Mouse (Mus musculus) left cerebral cortex, postnatal 25 days (tissue): ENCODE measurements around the gene Irf2bp1. TPM values are rescaled to one million over a fixed set of nuclear protein-coding genes. Genes with fewer than 3 reads are reported as not detected.

Source experiments
- DNase-seq, 2 experiments: peaks; one replicate each; pipeline ENCODE4 v3.0.0; 2022; ENCODE audit warnings: low spot score in 2 of 2, mixed read lengths in 1 of 2
- intact Hi-C: fragments of 180-260 bp; cut with DNase I; formaldehyde crosslinking; loops from one replicate; pipeline ENCODE4 v1.15.1; 2025
- total RNA-seq, 2 experiments: library from RNA; stranded (reverse); gene quantifications; 2 replicates each; pipeline ENCODE4 v1.2.3; 2021

Gene Irf2bp1
- 10 to 100 TPM; 46.7 to 48.3 TPM for total RNA-seq

GRCm38 (mm10) chr7:19003902-19004630, at the start of gene Irf2bp1:
Gene Irf2bp1, plus strand, starts transcription at chr7:19004044.
- intact Hi-C loops, result no loop called here
- DNase-seq, result peak; percentile 94 to 96

GRCm38 (mm10) chr7:18957569-18958383, 46.1 kb upstream of the Irf2bp1 start:
- intact Hi-C loops, result loop anchor here (1.0 to 2.0 kb wide), 3 partner anchors 15 to 63 kb away; partner anchors contain the start of gene Nova2
- peak; percentile 65 for DNase-seq

- no peak for DNase-seq
- intact Hi-C loops, result loop anchor here (2.0 kb wide), 1 partner anchor 64 kb away; no protein-coding TSS in a partner anchor
Observed at GRCm38 (mm10) chr7:18958384-18958766, 45.5 kb upstream of the Irf2bp1 start.

- intact Hi-C loops, result loop anchor here (2.0 kb wide), 1 partner anchor 65 kb away; no protein-coding TSS in a partner anchor
- no peak for DNase-seq
Observed at GRCm38 (mm10) chr7:18959446-18959845, 44.4 kb upstream of the Irf2bp1 start.

- DNase-seq, result no peak
- intact Hi-C loops, result no loop called here
Observed at GRCm38 (mm10) chr7:18962171-18962792, 41.6 kb upstream of the Irf2bp1 start.

- intact Hi-C loops, result no loop called here
- DNase-seq, result no peak
Observed at GRCm38 (mm10) chr7:18962795-18963194, 41.0 kb upstream of the Irf2bp1 start.

- DNase-seq, result no peak
- intact Hi-C loops, result no loop called here
Observed at GRCm38 (mm10) chr7:18963294-18963843, 40.5 kb upstream of the Irf2bp1 start.

GRCm38 (mm10) chr7:18965312-18965711, 38.5 kb upstream of the Irf2bp1 start:
- DNase-seq, result no peak
- intact Hi-C loops, result no loop called here

GRCm38 (mm10) chr7:18967603-18968002, 36.2 kb upstream of the Irf2bp1 start:
- intact Hi-C loops, result no loop called here

GRCm38 (mm10) chr7:18970956-18971355, 32.9 kb upstream of the Irf2bp1 start:
- intact Hi-C loops, result no loop called here
- no peak for DNase-seq

More at GRCm38 (mm10) chr7:18967603-18968002, 36.2 kb upstream of the Irf2bp1 start:
- DNase-seq, result no peak

- intact Hi-C loops, result no loop called here
Observed at GRCm38 (mm10) chr7:18978381-18978780, 25.5 kb upstream of the Irf2bp1 start.

GRCm38 (mm10) chr7:18986503-18986902, 17.3 kb upstream of the Irf2bp1 start:
- intact Hi-C loops, result no loop called here
- no peak for DNase-seq

More at GRCm38 (mm10) chr7:18978381-18978780, 25.5 kb upstream of the Irf2bp1 start:
- DNase-seq, result peak in 1 of 2 experiments; percentile 71

GRCm38 (mm10) chr7:18987100-18987499, 16.7 kb upstream of the Irf2bp1 start, which contains the start of gene Nanos2:
Gene Nanos2, plus strand, starts transcription at chr7:18987400.
- intact Hi-C loops, result no loop called here

GRCm38 (mm10) chr7:18987747-18988146, 16.1 kb upstream of the Irf2bp1 start:
- DNase-seq, result no peak
- intact Hi-C loops, result no loop called here

More at GRCm38 (mm10) chr7:18987100-18987499, 16.7 kb upstream of the Irf2bp1 start, which contains the start of gene Nanos2:
- DNase-seq, result no peak

- intact Hi-C loops, result no loop called here
Observed at GRCm38 (mm10) chr7:18988780-18989179, 15.1 kb upstream of the Irf2bp1 start.

GRCm38 (mm10) chr7:18989995-18990394, 13.8 kb upstream of the Irf2bp1 start:
- intact Hi-C loops, result loop anchor here (2.0 to 5.0 kb wide), 2 partner anchors 65 to 93 kb away; partner anchors contain the start of gene Nova2

More at GRCm38 (mm10) chr7:18988780-18989179, 15.1 kb upstream of the Irf2bp1 start:
- DNase-seq, result no peak

GRCm38 (mm10) chr7:18990601-18991295, 13.1 kb upstream of the Irf2bp1 start, which contains the start of gene Mypop:
Gene Mypop, plus strand, starts transcription at chr7:18991245.
- intact Hi-C loops, result loop anchor here (2.0 to 5.0 kb wide), 2 partner anchors 66 to 93 kb away; partner anchors contain the start of gene Nova2

More at GRCm38 (mm10) chr7:18989995-18990394, 13.8 kb upstream of the Irf2bp1 start:
- DNase-seq, result peak in 1 of 2 experiments; percentile 45

GRCm38 (mm10) chr7:18991660-18992293, 12.1 kb upstream of the Irf2bp1 start:
- intact Hi-C loops, result loop anchor here (2.0 to 5.0 kb wide), 2 partner anchors 67 to 94 kb away; partner anchors contain the start of gene Nova2
- peak in 1 of 2 experiments; percentile 51 for DNase-seq

More at GRCm38 (mm10) chr7:18990601-18991295, 13.1 kb upstream of the Irf2bp1 start, which contains the start of gene Mypop:
- DNase-seq, result peak; percentile 100
